Mouse (Mus musculus): Measurements from ENCODE around the gene Copa.

GRCm38 (mm10) chr1:172061217-172061616, 21.1 kb upstream of the Copa start:
- TF ChIP-seq CTCF (IDR thresholded peaks at IDR 0.05; ENCODE audit: low read depth, low read length) (no peak), TAL1 (conservative IDR thresholded peaks at IDR 0.05; ENCODE audit: low read depth, low read length) (no peak), POLR2AphosphoS5 (IDR thresholded peaks at IDR 0.05; ENCODE audit: insufficient replicate concordance, low read depth, low read length) (no peak)

All from G1E (cell line).